Comparison of ENCODE assay signal across 8 mouse cellular contexts in the genomic region with DNA sequence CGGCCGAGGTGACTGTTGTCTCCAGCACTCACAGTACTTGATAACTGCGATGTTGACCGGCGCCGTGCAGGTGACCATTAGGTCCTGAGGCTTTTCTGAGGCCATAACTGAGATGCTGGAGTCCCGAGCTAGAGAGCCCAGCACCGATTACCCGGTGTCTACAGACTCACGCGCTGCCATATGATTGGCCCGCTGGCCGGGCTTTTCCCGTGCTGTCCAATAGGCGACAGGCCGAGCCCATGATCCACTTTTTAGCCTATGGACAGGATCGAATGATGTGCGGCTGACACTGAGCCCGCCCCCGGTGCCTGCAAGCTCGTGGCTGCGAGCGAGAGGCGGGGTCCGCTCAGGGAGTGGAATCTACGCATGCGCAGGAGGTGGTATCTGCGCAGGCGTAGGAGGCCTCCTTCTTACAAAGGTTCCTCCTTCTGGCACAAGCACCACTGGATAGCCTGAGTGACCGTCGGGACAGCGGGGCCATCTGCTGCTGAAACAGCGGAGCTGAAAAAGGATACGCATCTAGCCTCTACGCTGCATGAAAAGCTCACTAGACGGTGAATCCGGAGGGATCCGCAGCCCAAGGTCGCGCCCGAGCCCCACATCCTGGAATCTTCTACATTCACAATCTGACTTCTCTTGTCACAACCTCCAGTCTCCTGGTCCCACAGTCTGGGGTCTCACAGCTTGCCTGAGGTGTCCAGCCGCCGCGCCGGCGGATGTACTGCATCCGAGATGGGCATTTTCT. TPM values are rescaled to one million over a fixed set of nuclear protein-coding genes. Genes with fewer than 3 reads are reported as not detected.
DNase-seq lines count a peak whose midpoint lies in the region; ATAC-seq lines count a peak whose summit lies in the region.

A gene (minus strand): TSS at position 161 of the 745 bp plus-strand sequence.

- H3K9me3 ChIP-seq in heart, embryonic 10.5 days, result no peaks in the 10 kb centered on the region
- H3K9me3 ChIP-seq in kidney, embryonic 15.5 days (replicated peaks), result no peaks in the 10 kb centered on the region

- H3K27me3 ChIP-seq in heart, embryonic 10.5 days (ENCODE audit: insufficient read depth, poor library complexity, severe bottlenecking), result no peaks in the 10 kb centered on the region
- no peaks in the 10 kb centered on the region for H3K27me3 ChIP-seq in kidney, embryonic 15.5 days

- peaks cover 37% of the 10 kb centered on the region for H3K4me1 ChIP-seq in heart, embryonic 10.5 days
- H3K4me1 ChIP-seq in kidney, embryonic 15.5 days, result peaks cover 34% of the 10 kb centered on the region

- H3K27ac ChIP-seq in heart, embryonic 10.5 days, result peak within 1 kb of the TSS; percentile 91
- H3K27ac ChIP-seq in kidney, embryonic 15.5 days, result peak within 1 kb of the TSS; percentile 99

- DNase-seq in B cell, adult 2 months, result peak; percentile 96 to 98
- peak; percentile 100 for DNase-seq in brain, adult 2 months (ENCODE audit: low read depth, low spot score)
- DNase-seq in heart, embryonic 10.5 days (ENCODE audit: low spot score), result peak; percentile 100
- DNase-seq in liver, result peak; percentile 99
- DNase-seq in spleen, postnatal 4 days (ENCODE audit: low spot score in 2 of 2), result peak; percentile 98 to 99

- 1% methylated on average over 47 of the region's 47 CpGs for WGBS in heart, embryonic 10.5 days
- under 1% methylated on average over 47 of the region's 47 CpGs for WGBS in kidney, embryonic 15.5 days

- H3K4me2 ChIP-seq in kidney, embryonic 15.5 days, result peak within 1 kb of the TSS; percentile 91

- peaks cover 17% of the 10 kb centered on the region for H3K36me3 ChIP-seq in heart, embryonic 10.5 days
- peaks cover 11% of the 10 kb centered on the region for H3K36me3 ChIP-seq in kidney, embryonic 15.5 days

- peak; percentile 91 for ATAC-seq in erythroblast, adult 5-6 weeks (replicated peaks; ENCODE audit: low FRiP score, poor library complexity, severe bottlenecking)
- peak; percentile 98 for ATAC-seq in kidney, embryonic 15.5 days (replicated peaks; ENCODE audit: low FRiP score)
- ATAC-seq in monocyte, adult 5-6 weeks (replicated peaks; ENCODE audit: insufficient number of reproducible peaks, low FRiP score, low TSS enrichment, poor library complexity, severe bottlenecking), result peak; percentile 91

- H3K4me3 ChIP-seq in heart, embryonic 10.5 days, result peak within 1 kb of the TSS; percentile 79
- peak within 1 kb of the TSS; percentile 63 for H3K4me3 ChIP-seq in kidney, embryonic 15.5 days (replicated peaks)

- peak within 1 kb of the TSS; percentile 73 for H3K9ac ChIP-seq in kidney, embryonic 15.5 days

RNA-seq across cellular contexts. Expression of the gene that starts here (rescaled TPM):
- 0.84 TPM in 1 of 2 replicates, not detected in the other for total RNA-seq in erythroblast, adult 5-6 weeks (2015; ENCODE audit: low replicate concordance)
- 0.84 and 1.3 TPM in 2 replicates for total RNA-seq in erythroblast, adult 5-6 weeks (2017; ENCODE audit: low replicate concordance)
- 41.7 and 43.8 TPM in 2 replicates for polyA plus RNA-seq in heart, embryonic 10.5 days (2016; fragmentation: Nextera tagmentation; extraction: Ambion mirVana)
- 32.7 and 37.5 TPM in 2 replicates for polyA plus RNA-seq in kidney, embryonic 15.5 days (2015; fragmentation: Nextera tagmentation; extraction: Ambion mirVana)
- 4.5 to 9.2 TPM (median 8.8 TPM) in 3 replicates for total RNA-seq in monocyte, adult 5-6 weeks (2017)

Comparison
In these comparisons a context has a peak if more than half of its experiments do, and no peak if none do; other contexts are left out.
1. Peak in every context shown above with its lines: DNase-seq, ATAC-seq, H3K4me3 ChIP-seq and H3K27ac ChIP-seq.